ENCODE assay signal across 17 mouse cellular contexts in genomic region chr13:35326682-35327242, GRCm38 (mm10).
A peak's percentile ranks its signal among the peaks of the same experiment; 100 is the strongest.
DNase-seq lines count a peak whose midpoint lies in the region; ATAC-seq and TF ChIP-seq lines count a peak whose summit lies in the region.
"Had no signal": no experiment of that assay in that cellular context is flagged by ENCODE, and none has a peak within 500 bp of the region (broad histone marks: within the 10 kb centered on the region; RNA-seq: fewer than 3 reads in every experiment).

No protein-coding gene starts in this region.

- peak overlapping the region; percentile 50 for H3K4me2 ChIP-seq in heart, embryonic 11.5 days
- H3K4me2 ChIP-seq in midbrain, embryonic 13.5 days (replicated peaks): no peak overlapping the region
- no peak overlapping the region for H3K4me2 ChIP-seq in midbrain, embryonic 11.5 days
- H3K4me2 ChIP-seq in heart, embryonic 14.5 days (ENCODE audit: low read length): peak overlapping the region; percentile 59
- H3K4me2 ChIP-seq in myocyte (ENCODE audit: low read depth): peak overlapping the region; percentile 58
- H3K4me2 ChIP-seq: limb, embryonic 15.5 days had no signal

- H3K4me1 ChIP-seq in heart, embryonic 11.5 days (ENCODE audit: control insufficient read depth, insufficient read depth, low read length): no peaks in the 10 kb centered on the region
- H3K4me1 ChIP-seq in midbrain, embryonic 13.5 days (replicated peaks): no peaks in the 10 kb centered on the region
- H3K4me1 ChIP-seq in midbrain, embryonic 11.5 days (ENCODE audit: control insufficient read depth, insufficient read depth, low read length): no peaks in the 10 kb centered on the region
- H3K4me1 ChIP-seq in heart, embryonic 14.5 days (ENCODE audit: control insufficient read depth in 2 of 2, insufficient read depth in 2 of 2, low read length in 2 of 2): peaks cover 0 to 7% of the 10 kb centered on the region in 2 experiments; a peak in 1 of 4 replicates
- H3K4me1 ChIP-seq: forebrain, embryonic 10.5 days; limb, embryonic 15.5 days had no signal

- DNase-seq in heart, postnatal 14 days: no peak
- no peak for DNase-seq in midbrain, embryonic 11.5 days (ENCODE audit: low spot score, missing footprints)
- no peak for DNase-seq in Muller cell, postnatal 12 days (ENCODE audit: inconsistent ontology term)
- no peak for DNase-seq in spleen, postnatal 4 days (ENCODE audit: low spot score in 2 of 2)
- DNase-seq: adrenal gland, postnatal 14 days; cerebellum, adult 11 months; gastrocnemius, postnatal 14 days; kidney, postnatal 36 days; lung, postnatal 4 days had no signal

- intact Hi-C loops in heart, postnatal 14 days (cut with DNase I): no loop called here

- H3K27me3 ChIP-seq in heart, embryonic 11.5 days (ENCODE audit: control insufficient read depth, insufficient read depth, low read length): no peaks in the 10 kb centered on the region
- no peaks in the 10 kb centered on the region for H3K27me3 ChIP-seq in midbrain, embryonic 13.5 days
- no peaks in the 10 kb centered on the region for H3K27me3 ChIP-seq in midbrain, embryonic 11.5 days (ENCODE audit: control insufficient read depth, insufficient read depth, low read length)
- no peaks in the 10 kb centered on the region for H3K27me3 ChIP-seq in heart, embryonic 14.5 days (ENCODE audit: control insufficient read depth, insufficient read depth, low read length)
- H3K27me3 ChIP-seq in myocyte (ENCODE audit: control insufficient read depth, insufficient read depth, insufficient read length): no peaks in the 10 kb centered on the region
- H3K27me3 ChIP-seq: limb, embryonic 15.5 days had no signal

- ATAC-seq in heart, embryonic 11.5 days (replicated peaks; ENCODE audit: insufficient number of reproducible peaks, low FRiP score, low TSS enrichment): no peak
- 0 out of 2 replicates have a peak, but pooled peaks have one; percentile 68 for ATAC-seq in midbrain, embryonic 13.5 days
- ATAC-seq in midbrain, embryonic 11.5 days (ENCODE audit: low FRiP score): no peak
- ATAC-seq in heart, embryonic 14.5 days (ENCODE audit: insufficient number of reproducible peaks, insufficient read depth, low FRiP score, low read depth): no peak
- ATAC-seq: intestine, embryonic 16.5 days had no signal

- no peak overlapping the region for H3K27ac ChIP-seq in heart, embryonic 11.5 days (ENCODE audit: low read depth, low read length)
- H3K27ac ChIP-seq in midbrain, embryonic 13.5 days: no peak overlapping the region
- H3K27ac ChIP-seq in midbrain, embryonic 11.5 days (ENCODE audit: low read depth, low read length): no peak overlapping the region
- no peak overlapping the region for H3K27ac ChIP-seq in heart, embryonic 14.5 days (replicated peaks in 1 of 2; ENCODE audit: control insufficient read depth in 1 of 2, insufficient read depth in 1 of 2, low read depth in 2 of 2, low read length in 2 of 2)
- H3K27ac ChIP-seq: forebrain, embryonic 10.5 days; left cerebral cortex, adult 2 months; limb, embryonic 15.5 days had no signal

- H3K79me2 ChIP-seq in myocyte (ENCODE audit: control insufficient read depth, insufficient read depth): no peaks in the 10 kb centered on the region

- H3K4me3 ChIP-seq in heart, embryonic 11.5 days (ENCODE audit: low read depth, low read length): no peak overlapping the region; the same call in 1 of the 2 replicates
- no peak overlapping the region for H3K4me3 ChIP-seq in midbrain, embryonic 13.5 days (replicated peaks)
- no peak overlapping the region for H3K4me3 ChIP-seq in midbrain, embryonic 11.5 days (ENCODE audit: low read depth, low read length)
- peak overlapping the region; percentile 16 to 24; a peak in 3 of 4 replicates for H3K4me3 ChIP-seq in heart, embryonic 14.5 days (ENCODE audit: control insufficient read depth in 1 of 2, insufficient read depth in 1 of 2, low read depth in 1 of 2, low read length in 2 of 2)
- H3K4me3 ChIP-seq in myocyte: no peak overlapping the region
- H3K4me3 ChIP-seq: forebrain, embryonic 10.5 days; left cerebral cortex, adult 2 months; limb, embryonic 15.5 days had no signal

- no peaks in the 10 kb centered on the region for H3K36me3 ChIP-seq in heart, embryonic 11.5 days (ENCODE audit: control insufficient read depth, insufficient read depth, low read length)
- no peaks in the 10 kb centered on the region for H3K36me3 ChIP-seq in midbrain, embryonic 13.5 days
- H3K36me3 ChIP-seq in midbrain, embryonic 11.5 days (ENCODE audit: control insufficient read depth, insufficient read depth, low read length): no peaks in the 10 kb centered on the region
- H3K36me3 ChIP-seq in heart, embryonic 14.5 days (ENCODE audit: control insufficient read depth, insufficient read depth, low read length): no peaks in the 10 kb centered on the region
- no peaks in the 10 kb centered on the region for H3K36me3 ChIP-seq in myocyte (ENCODE audit: control insufficient read depth, insufficient read depth)
- H3K36me3 ChIP-seq: forebrain, embryonic 10.5 days; limb, embryonic 15.5 days had no signal

- H3K9ac ChIP-seq in heart, embryonic 11.5 days (ENCODE audit: low read depth, low read length): 0 out of 2 replicates have a peak overlapping the region, but pooled peaks have one; percentile 34
- H3K9ac ChIP-seq in midbrain, embryonic 13.5 days (replicated peaks): no peak overlapping the region
- H3K9ac ChIP-seq in midbrain, embryonic 11.5 days (ENCODE audit: low read length): no peak overlapping the region
- peak overlapping the region; percentile 50; the same call in 1 of the 2 replicates for H3K9ac ChIP-seq in heart, embryonic 14.5 days (ENCODE audit: low read length)
- H3K9ac ChIP-seq: limb, embryonic 15.5 days had no signal

- no peak overlapping the region for H3ac ChIP-seq in myocyte (ENCODE audit: control insufficient read depth, insufficient read length)

- 40% methylated on average over 10 of the region's 10 CpGs for WGBS in heart, embryonic 11.5 days (ENCODE audit: insufficient replicate concordance)
- WGBS in midbrain, embryonic 13.5 days: 52% methylated on average over 10 of the region's 10 CpGs
- WGBS in midbrain, embryonic 11.5 days: 74% methylated on average over 10 of the region's 10 CpGs
- WGBS in heart, embryonic 14.5 days: 24% methylated on average over 10 of the region's 10 CpGs

- H3K9me3 ChIP-seq in heart, embryonic 11.5 days (replicated peaks; ENCODE audit: control insufficient read depth, low read length): no peaks in the 10 kb centered on the region
- H3K9me3 ChIP-seq in midbrain, embryonic 13.5 days: no peaks in the 10 kb centered on the region
- H3K9me3 ChIP-seq in midbrain, embryonic 11.5 days (ENCODE audit: control insufficient read depth, low read length): no peaks in the 10 kb centered on the region
- H3K9me3 ChIP-seq in heart, embryonic 14.5 days (ENCODE audit: control insufficient read depth, low read length): no peaks in the 10 kb centered on the region
- H3K9me3 ChIP-seq: forebrain, embryonic 10.5 days; limb, embryonic 15.5 days had no signal

- TF ChIP-seq POLR2A in myocyte (IDR thresholded peaks at IDR 0.05; ENCODE audit: insufficient read length, low read depth): no peak

TF ChIP-seq in myocyte, 11 proteins besides CTCF, POLR2A, EP300 and RAD21:
- TF ChIP-seq MYOG (IDR thresholded peaks at IDR 0.05; ENCODE audit: control insufficient read depth in 1 of 3, insufficient read depth in 1 of 3, insufficient read length in 2 of 3, low read depth in 2 of 3) (peak in 1 of 3 experiments; percentile 39), MYOD1 (IDR thresholded peaks at IDR 0.05; ENCODE audit: control insufficient read depth in 1 of 3, insufficient read length in 2 of 3, low read depth in 2 of 3) (no peak)
TF ChIP-seq in myocyte: peak in this region for 1.

Comparison
In these comparisons a context has a peak if more than half of its experiments do, and no peak if none do; other contexts are left out.
1. H3K4me3 ChIP-seq: peak in heart, embryonic 14.5 days (2 of 2); none in heart, embryonic 11.5 days (single experiment), midbrain, embryonic 13.5 days (single experiment), midbrain, embryonic 11.5 days (single experiment) and myocyte (single experiment).
2. H3K4me2 ChIP-seq: peak in heart, embryonic 11.5 days (single experiment), heart, embryonic 14.5 days (single experiment) and myocyte (single experiment); none in midbrain, embryonic 13.5 days (single experiment) and midbrain, embryonic 11.5 days (single experiment).
3. H3K9ac ChIP-seq: peak in heart, embryonic 11.5 days (single experiment) and heart, embryonic 14.5 days (single experiment); none in midbrain, embryonic 13.5 days (single experiment) and midbrain, embryonic 11.5 days (single experiment).